Mouse (Mus musculus) mouse trophoblast stem cell (cell line): ENCODE measurements at regions not wholly inside any gene's neighbourhood (a gene's known extent, or its start where the extent isn't known, plus 50 kb on each side); places are given as distances from the start of the nearest gene placed in this dataset.

Source experiments
- in situ Hi-C, 2 experiments: fragments of 300-500 bp; cut with MseI, MboI; formaldehyde crosslinking; loops; 2 replicates in 1 of 2; 3 replicates in 1 of 2; pipeline ENCODE4 v1.15.1; 2025

DNA sequence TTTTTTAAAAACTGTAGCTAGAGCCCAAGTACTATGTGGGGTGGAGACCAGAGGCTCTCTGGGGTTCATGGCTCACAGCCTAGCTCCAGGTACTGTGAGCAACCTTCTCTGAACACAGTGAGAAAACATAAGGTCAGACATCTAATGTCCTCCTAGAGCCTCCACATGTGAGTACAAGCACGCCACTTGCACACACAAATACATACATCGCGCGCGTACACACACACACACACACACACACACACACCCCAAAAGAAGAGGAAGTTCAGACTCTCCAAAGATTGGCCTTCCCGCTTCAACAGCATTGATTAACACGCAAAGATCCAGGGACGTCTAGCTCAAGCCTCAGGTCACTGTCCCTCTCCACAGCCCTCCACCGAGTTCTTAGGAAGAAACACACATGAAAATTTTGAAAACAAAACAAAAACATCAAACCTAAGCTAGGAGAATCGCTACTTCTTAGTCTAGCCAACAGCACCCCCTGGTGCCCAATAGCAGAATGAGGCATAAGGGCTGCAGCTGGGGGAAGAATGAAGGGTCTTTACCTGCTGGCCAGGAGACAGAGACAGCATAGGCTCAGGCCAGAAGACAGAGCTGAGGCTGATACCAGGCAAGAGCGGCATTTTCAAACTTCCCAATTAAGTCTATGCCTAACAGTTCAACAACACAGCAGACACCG is 90.7 kb upstream of the Usp24 start:
- in situ Hi-C loops: loop anchor here in 1 of 2 experiments (25.0 kb wide), 1 partner anchor 137 kb away; no protein-coding TSS in a partner anchor

- in situ Hi-C loops: loop anchor here in 1 of 2 experiments (25.0 kb wide), 1 partner anchor 135 kb away; no protein-coding TSS in a partner anchor
Observed at GRCm38 (mm10) chr4:106227428-106227827, 88.6 kb upstream of the Usp24 start.

DNA sequence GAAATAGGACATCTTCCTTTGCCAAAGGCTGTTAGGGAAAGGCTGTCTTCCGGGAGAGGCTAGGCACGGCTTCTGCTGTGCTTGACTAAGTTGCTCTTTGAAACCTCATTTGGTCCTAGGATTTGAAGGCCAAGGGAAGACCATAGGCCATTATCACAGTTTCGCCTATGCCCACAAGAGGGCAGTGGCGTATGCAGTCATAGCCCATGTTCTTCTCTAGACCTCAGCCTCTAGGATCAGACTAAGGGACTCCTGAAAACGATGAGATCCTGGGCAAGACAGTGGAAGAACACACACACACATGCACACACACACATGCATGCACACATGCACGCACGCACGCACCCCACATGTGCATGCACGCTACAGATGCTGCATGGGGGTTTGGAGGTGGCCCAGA is 87.5 kb upstream of the Usp24 start:
- in situ Hi-C loops: loop anchor here in 1 of 2 experiments (25.0 kb wide), 1 partner anchor 134 kb away; no protein-coding TSS in a partner anchor

DNA sequence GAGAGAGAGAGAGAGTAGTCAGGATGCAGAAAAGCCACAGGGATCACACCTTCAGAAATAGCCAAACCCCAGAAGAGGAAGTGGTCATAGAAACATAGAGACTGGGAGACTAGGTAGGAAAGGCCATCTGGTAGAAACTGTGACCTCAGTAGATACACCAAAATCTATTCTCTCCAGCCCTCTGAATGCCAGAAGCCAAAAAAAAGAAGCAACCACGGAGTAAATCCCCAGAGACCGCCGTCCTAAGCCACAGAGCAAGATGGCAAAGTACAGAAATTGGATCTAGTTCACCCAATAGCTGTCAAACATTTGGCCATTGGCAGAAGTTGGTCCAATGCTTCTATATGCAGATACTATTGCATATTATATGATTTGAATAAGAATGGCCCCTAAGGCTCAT is 86.5 kb upstream of the Usp24 start:
- in situ Hi-C loops: loop anchor here in 1 of 2 experiments (25.0 kb wide), 1 partner anchor 133 kb away; no protein-coding TSS in a partner anchor

GRCm38 (mm10) chr4:106232499-106232970 is 83.5 kb upstream of the Usp24 start:
- in situ Hi-C loops: loop anchor here in 1 of 2 experiments (25.0 kb wide), 1 partner anchor 130 kb away; no protein-coding TSS in a partner anchor

GRCm38 (mm10) chr4:106244384-106244819 is 71.6 kb upstream of the Usp24 start:
- in situ Hi-C loops: loop anchor here in 1 of 2 experiments (25.0 kb wide), 1 partner anchor 118 kb away; no protein-coding TSS in a partner anchor

GRCm38 (mm10) chr4:106244826-106245510 is 71.0 kb upstream of the Usp24 start:
- in situ Hi-C loops: loop anchor here in 1 of 2 experiments (25.0 kb wide), 1 partner anchor 117 kb away; no protein-coding TSS in a partner anchor

DNA sequence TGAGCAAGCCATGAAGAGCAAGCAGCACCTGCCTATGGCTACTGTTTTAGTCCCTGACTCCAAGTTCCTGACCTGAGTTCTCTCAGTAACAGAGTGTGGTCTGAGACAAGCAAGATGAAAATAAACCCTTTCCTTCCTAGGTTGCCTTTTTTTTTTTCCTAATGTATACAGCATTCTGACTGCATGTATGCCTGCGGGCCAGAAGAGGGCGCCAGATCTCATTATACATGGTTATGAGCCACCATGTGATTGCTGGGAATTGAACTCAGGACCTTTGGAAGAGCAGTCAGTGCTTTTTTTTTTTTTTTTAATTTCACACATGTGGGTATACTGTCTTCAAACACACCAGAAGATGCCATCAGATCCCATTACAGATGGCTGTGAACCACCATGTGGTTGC is 69.3 kb upstream of the Usp24 start:
- in situ Hi-C loops: loop anchor here in 1 of 2 experiments (25.0 kb wide), 1 partner anchor 116 kb away; no protein-coding TSS in a partner anchor

DNA sequence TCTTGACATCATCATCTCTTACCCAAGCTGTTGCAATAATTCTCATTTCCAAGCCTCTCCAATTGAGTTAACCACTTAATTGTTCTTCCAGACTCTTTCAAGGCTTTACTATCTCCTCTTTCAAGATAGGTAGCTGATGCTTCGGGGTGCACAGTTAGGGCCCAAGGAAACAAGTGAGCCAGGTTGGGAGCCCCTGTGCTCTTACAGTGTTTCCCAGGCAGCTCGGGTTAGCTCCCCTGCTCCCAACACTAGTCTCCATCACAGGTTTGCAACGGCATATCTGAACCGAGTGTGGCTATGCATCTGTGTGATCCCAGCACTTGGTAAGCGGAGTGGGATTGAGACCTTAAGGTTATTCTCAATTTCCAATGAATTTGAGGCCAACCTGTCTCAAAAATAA is 68.6 kb upstream of the Usp24 start:
- in situ Hi-C loops: loop anchor here in 1 of 2 experiments (25.0 kb wide), 1 partner anchor 115 kb away; no protein-coding TSS in a partner anchor

GRCm38 (mm10) chr4:106248272-106248671 is 67.7 kb upstream of the Usp24 start:
- in situ Hi-C loops: loop anchor here in 1 of 2 experiments (25.0 kb wide), 1 partner anchor 114 kb away; no protein-coding TSS in a partner anchor

- in situ Hi-C loops: loop anchor here in 1 of 2 experiments (25.0 kb wide), 1 partner anchor 113 kb away; no protein-coding TSS in a partner anchor
Observed at GRCm38 (mm10) chr4:106249028-106249782, 66.8 kb upstream of the Usp24 start.

GRCm38 (mm10) chr4:106250048-106250447 is 66.0 kb upstream of the Usp24 start:
- in situ Hi-C loops: no loop called here

DNA sequence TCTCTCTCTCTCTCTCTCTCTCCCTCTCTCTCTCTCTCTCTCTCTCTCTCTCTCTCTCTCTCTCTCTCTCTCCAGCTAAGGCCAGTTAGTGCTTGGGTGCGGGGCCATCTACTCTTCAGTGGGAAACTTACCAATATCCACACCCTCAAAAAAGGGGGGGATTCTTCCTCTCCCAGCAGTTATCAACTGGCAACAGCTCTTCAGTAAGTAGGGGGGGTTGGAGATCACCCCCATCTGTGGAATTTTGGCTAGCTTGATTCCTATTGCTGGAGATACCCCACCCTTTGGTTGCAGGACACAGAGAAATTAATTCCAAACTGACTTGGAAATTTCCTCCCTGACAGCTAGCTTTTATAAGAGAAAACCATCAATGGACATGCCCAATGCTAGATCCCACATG is 64.6 kb upstream of the Usp24 start:
- in situ Hi-C loops: no loop called here

GRCm38 (mm10) chr4:106252946-106253345 is 63.1 kb upstream of the Usp24 start:
- in situ Hi-C loops: no loop called here

GRCm38 (mm10) chr4:106254761-106255475 is 61.1 kb upstream of the Usp24 start:
- in situ Hi-C loops: no loop called here

DNA sequence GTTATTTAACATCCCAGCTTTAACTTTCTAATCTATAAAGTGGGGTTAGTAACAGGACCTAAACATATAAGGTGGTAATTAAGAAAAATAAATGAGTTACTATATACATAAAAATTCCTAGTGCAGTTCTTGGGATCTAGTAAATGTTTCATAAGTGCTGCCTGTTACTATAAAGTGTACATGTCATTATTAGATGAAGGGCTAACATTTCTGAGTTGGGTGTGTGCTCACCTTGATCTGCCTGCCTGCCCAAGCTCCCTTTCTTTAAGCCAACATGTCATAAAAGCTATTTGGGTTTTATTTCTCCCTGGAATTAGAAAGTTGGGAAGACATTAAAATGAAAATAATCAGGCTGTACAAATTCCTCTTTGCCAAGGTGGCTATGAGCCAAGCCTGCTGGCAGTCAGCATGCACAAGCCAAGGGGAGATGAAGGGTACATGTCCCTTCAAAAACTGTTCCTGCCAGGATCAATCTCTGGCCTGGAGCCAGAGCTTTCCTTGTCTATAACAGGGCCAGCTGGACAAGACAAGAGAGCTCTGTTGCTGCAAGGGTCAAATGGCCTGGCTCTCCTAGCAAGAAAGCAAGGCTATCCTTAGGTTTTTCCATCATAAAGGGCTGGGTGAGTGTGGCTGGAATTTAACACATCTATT is 59.9 kb upstream of the Usp24 start:
- in situ Hi-C loops: no loop called here

DNA sequence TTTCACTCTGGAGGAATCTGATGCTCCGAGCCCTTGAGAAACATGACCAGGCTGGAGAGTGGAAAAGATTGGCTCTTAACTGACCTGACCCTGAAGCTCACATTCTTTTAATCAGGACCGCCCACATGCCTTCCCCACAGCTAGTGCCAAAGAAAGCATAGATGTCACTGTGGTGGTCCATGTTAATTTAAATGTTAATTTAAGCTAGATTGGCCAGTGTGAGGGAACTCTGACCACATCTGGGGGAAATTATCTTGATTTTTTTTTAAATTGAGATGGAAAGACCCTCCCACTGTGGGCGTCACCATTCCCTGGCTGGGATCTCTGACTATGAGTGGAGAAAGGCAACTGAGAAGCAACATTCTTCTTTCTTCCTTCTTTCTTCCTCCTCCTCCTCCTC is 54.6 kb upstream of the Usp24 start:
- in situ Hi-C loops: no loop called here

DNA sequence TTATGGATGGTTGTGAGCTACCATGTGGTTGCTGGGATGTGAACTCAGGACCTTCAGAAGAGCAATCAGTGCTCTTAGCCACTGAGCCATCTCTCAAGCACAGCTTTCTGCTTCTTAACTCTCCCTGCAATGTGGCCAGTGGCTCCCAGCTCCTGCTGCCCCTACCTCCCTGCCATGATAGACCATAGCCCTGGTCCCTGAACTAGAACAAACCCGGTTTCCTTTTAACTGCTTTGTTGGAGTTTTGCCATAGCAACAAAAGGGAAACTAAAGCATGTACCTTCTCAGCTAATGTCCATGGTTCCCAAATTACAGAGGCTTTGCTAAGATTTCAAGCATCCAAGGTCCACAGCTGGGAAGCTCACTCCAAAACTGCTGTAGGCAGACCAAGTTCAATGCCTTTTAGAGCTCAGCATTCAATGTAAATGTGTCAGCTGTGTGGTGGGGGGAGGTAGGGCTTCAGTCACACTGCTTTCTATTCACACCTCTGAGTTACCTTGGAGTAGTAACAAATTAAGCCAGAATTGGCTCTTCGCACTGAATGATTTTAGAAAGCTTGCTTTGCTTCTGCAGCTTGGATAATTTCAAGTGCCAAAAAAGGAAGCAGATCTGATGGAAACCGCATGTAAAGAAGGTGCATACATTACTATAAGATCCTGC is 54.0 kb upstream of the Usp24 start:
- in situ Hi-C loops: no loop called here
